Mouse (Mus musculus) kidney, postnatal 25 days (tissue): ENCODE measurements at regions not wholly inside any gene's neighbourhood (a gene's known extent, or its start where the extent isn't known, plus 50 kb on each side); places are given as distances from the start of the nearest gene placed in this dataset.

Source experiments
- DNase-seq, 2 experiments: peaks; one replicate each; pipeline ENCODE4 v3.0.0; 2021; ENCODE audit warnings: mixed read lengths in 2 of 2

DNA sequence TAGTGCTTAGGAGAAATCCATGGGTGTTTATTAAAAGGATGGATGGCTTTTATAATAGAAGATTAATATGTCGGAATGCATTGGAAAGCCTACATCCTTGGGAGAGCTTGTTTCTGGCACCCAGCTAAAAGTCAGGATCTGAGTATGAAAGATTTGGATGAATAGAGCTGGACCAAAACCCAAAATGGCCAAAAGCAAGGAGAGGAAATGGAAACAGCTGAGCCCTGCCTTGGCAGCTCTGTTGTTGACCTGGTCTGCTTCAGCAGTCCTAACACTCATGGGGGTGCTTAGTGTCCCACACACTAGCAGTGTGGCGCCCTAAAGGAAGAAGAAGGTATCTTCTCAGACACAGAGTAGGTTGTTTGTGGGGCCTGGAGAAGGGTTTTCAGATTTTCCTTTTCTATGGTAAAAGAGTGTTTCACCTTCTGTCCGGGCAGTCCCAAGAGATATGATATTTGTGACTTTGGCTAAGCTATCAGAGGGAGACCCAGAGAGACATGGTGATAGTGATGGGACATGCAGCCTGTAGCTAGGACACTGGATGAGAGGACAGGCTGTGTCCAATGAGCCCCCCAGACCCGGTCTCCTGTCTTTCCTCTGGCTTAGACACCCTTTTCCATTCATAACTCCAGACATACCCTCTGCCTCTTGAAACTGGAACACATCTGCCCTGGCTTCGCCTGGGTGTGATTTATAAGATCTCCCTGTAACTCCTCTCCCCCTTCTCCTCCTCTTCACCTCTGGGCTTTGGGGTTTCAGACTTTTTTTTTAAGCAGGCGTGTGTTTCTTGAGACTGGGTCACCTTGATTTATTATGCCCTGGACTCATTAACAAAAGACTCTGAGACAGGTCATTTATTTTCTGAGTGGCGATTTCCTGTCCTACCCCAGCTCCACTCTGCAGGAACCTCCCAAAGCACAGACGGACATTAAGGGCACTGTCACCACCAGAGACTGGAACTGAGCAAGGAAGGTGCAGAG lies 70.9 kb upstream of the Boc start:
- peak; percentile 32 to 71 for DNase-seq

DNA sequence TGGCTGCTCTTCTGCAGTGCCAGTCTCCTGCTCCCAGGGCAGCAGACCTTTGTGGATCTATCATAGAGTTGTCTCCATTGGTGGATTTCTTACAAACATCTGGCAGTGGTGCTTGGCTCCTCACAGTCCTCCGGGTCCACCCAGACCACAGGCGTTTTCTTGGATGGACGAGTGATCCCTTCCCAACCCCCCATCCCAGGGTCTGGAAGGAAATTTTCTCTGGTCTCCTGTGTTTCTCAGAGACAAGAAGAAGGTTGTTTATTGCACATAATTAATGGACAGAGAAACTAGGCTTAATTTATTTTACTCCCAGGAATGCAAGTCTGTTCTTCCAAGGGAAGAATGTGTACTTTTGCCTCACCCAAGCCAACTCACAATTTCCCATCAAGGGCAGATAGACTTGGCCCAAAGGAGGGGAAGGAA lies 67.2 kb upstream of the Boc start:
- DNase-seq: no peak

DNA sequence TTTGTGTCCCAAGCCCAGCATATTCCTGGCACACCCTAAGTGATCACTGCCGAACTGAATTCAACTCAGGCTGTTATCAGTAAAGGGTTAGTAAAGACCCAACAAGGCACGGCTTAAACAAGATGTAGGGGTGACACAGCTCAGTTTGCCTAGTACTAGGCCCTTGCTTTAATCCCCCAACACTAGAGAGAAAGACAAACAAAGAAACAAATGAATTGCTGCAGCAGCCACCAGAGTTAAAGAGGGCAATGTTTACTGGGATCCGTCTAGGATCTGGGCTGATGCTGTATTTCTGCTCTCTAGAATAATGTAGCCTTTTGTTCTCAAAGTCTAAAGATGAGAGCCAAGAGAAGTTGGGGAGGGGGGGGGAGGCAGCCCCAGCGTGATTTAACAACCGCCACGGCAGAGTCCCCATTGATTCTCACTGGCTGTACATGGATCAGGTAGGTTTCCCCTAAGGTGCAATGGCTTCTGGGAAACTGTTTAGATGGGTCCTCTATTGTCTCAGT lies 66.5 kb upstream of the Boc start:
- no peak for DNase-seq

GRCm38 (mm10) chr16:44621573-44621972 lies 62.9 kb upstream of the Boc start:
- DNase-seq: no peak

DNA sequence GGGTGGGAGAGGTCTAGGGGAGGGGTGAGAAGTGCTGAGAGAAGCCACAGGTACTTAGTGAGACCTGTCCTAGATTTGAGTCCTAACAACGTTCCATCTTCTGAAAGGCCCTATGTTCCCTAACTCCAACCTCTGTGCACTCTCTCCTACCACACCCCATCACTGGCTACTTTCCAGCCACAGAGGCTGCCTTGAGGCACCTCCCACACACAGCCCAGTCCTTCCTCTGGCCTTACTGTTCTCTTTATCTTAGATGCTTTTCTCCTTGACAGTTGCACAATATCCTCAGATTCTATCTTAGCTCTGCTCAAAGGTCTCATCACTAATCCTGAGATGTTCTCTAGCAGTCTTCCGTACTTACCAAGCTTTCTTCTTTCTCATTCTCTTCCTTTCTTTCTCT lies 61.8 kb upstream of the Boc start:
- no peak for DNase-seq

DNA sequence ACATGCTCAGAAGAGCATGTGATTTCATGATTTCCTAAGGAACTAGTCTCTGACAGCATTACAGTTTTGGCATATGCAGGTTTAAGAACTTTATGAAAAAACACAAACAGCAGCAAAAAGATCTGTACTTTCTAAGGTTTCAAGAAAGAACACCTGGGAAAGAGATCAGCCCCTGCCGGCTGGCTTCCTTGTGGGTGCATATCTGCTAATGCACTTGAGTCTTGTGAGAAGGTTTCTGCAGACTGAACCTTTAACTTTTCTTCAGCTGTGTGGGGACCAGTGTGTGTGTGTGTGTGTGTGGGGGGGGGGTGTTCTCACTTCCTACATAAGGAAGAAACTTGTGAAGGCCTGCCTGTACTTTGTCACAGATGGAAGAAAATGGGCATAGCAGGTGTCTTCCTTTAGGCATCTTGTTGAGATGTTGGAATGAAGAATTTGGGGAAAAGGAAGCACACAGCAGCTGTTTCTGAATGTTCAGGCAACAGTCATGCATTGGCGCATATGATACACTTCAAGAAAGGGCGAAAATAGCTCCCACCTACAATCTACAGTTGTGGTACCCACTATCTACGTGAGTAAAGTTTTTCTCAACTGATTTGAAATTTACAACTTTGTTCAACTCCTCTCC lies 60.9 kb upstream of the Boc start:
- DNase-seq: no peak

- DNase-seq: no peak
These were observed 58.3 kb upstream of the Boc start for GRCm38 (mm10) chr16:44617041-44617440.

DNA sequence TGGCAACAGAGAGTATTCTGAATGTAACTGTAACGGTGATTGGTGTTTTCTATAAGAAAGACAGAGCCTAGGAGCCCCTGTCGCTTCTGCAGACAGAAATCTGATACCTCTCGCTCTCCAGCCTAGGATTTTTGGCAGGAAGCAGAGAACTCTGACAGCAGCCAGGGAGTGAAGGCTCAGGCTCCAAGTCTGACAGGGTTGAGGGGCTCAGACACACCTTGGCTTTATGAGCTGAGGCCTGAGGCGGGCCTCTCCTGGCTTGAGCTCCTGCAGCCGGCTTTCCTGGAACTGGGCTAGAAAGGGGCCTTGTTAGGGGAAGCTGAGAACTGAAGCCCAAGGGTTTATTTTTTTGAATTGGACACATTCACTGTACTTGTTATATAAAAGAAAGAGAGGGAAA lies 57.7 kb upstream of the Boc start:
- DNase-seq: no peak

DNA sequence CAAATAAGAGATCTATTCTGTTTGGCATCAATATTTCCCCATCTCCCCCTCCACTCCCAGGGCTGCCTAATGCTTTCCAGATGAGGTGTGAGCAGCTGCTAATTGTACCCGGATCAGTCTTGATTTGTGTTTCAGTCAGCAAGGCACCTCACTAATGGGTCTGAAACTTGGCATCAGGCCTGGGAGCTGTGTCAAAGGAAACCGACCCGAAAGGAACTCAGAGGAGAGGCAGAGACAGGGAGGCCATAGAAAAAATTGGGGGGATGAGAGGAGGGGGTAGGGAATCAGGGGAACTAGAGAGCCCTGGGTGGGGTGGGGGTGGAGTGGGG lies 57.1 kb upstream of the Boc start:
- peak; percentile 54 to 57 for DNase-seq

- no peak for DNase-seq
These were observed 56.6 kb upstream of the Boc start for GRCm38 (mm10) chr16:44615172-44615877.

DNA sequence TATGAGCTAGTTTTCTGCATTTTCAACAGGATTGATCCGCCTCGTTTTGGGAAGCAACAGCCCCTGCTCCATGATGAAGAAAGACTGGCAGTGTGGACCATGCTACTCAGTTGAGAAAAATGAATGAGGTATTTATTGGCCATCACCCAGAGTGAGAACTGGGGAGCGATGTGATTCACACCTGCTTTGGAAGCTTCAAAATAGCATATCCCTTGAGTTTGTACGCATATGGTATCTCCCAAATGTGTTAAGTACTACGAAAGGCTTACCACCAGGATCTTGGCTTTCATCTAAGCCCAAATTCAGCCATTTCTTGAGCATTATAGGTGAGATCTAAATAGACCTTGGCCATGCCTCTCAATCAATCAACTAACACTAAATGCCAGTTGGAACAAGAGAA lies 55.5 kb upstream of the Boc start:
- DNase-seq: no peak

DNA sequence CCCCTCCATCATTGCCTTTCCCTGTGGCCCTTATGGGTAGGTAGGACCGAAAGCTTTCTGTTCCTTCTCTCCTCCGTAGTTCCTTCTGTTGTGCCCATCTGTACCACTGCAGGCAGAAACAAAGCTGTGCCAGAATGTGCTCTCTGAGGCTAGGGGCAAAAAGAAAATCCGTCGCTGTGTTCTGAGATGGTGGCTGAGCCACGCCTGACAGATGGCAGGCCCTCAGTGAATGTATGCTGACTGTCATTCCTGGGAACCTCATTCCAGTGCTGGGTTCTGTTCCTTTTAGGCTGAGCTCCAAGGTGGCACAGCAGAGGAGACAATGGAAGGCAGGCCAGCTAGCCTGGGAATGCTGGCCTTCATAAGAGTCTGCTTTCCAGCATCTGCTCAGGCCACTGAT lies 54.0 kb upstream of the Boc start:
- no peak for DNase-seq

DNA sequence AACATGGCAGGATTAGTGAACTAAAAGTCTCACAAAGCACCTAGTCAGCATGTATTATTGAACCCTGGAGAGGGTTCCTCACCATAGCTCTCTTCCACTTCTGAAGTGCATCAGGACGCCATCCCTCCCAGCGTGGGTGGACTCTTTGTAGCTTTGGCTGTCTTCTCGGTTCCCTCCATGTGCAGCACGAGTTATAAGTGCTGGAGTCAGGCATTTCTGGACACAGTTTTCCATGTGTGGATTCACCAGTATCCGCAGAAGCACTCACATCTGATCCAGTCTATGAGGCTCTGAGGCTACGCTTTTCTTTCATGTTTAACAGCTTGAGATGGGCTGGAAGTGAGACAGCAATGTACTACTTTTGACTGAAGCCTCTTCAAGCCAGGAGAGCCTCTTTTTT lies 52.8 kb upstream of the Boc start:
- DNase-seq: no peak

DNA sequence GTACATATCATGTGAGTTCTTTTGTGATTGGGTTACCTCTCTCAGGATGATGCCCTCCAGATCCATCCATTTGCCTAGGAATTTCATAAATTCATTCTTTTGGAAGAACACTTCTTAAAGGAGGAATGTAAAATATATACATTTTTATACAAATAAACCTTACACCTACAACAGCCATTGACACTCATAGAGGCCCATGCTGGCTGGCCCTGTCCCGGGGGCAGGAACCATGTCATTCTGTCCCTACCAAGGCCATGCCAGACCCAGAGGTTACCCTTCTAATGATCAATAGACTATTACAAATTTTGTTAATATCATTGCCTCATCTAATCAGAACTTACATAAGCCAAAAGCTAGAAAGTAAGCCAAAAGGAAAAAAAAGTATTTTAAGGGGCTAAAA lies 49.9 kb upstream of the Boc start:
- no peak for DNase-seq
